Mouse (Mus musculus) kidney, embryonic 14.5 days (tissue): ENCODE measurements at regions not wholly inside any gene's neighbourhood (a gene's known extent, or its start where the extent isn't known, plus 50 kb on each side); places are given as distances from the start of the nearest gene placed in this dataset.

Experiments used
- ATAC-seq: fragments of 200-750 bp; cut with Nextera tagmentation; 2 replicates; pipeline ENCODE4 v1.8.0; 2017; ENCODE audit warnings: moderate number of reproducible peaks, mild to moderate bottlenecking, moderate TSS enrichment, moderate library complexity; ENCODE audit not compliant: low FRiP score, low TSS enrichment
- H3K27ac ChIP-seq: fragments of 300-500 bp; sonication (generic); 2 replicates; pipeline ENCODE4 v1.5.1; 2014; ENCODE audit warnings: low read depth, mild to moderate bottlenecking, low read length, moderate library complexity, mixed read lengths
- H3K27me3 ChIP-seq: fragments of 300-500 bp; sonication (generic); 2 replicates; pipeline ENCODE4 v1.6.1; 2014; ENCODE audit warnings: mild to moderate bottlenecking, low read length; ENCODE audit not compliant: control insufficient read depth, insufficient read depth
- H3K36me3 ChIP-seq: fragments of 300-500 bp; sonication (generic); 2 replicates; pipeline ENCODE4 v1.6.1; 2014; ENCODE audit warnings: low read length, mixed read lengths; ENCODE audit not compliant: control insufficient read depth, insufficient read depth
- H3K4me1 ChIP-seq: fragments of 300-500 bp; sonication (generic); 2 replicates; pipeline ENCODE4 v1.6.1; 2014; ENCODE audit warnings: low read length, mixed read lengths; ENCODE audit not compliant: control insufficient read depth, insufficient read depth
- H3K4me2 ChIP-seq: fragments of 300-500 bp; sonication (generic); replicated peaks from 2 replicates; pipeline ENCODE4 v1.6.1; 2014; ENCODE audit warnings: low read depth, mild to moderate bottlenecking, low read length
- H3K4me3 ChIP-seq: fragments of 300-500 bp; sonication (generic); 2 replicates; pipeline ENCODE4 v1.5.1; 2014; ENCODE audit warnings: mild to moderate bottlenecking, low read length
- H3K9ac ChIP-seq: fragments of 300-500 bp; sonication (generic); 2 replicates; pipeline ENCODE4 v1.6.1; 2014; ENCODE audit warnings: low read depth, mild to moderate bottlenecking, low read length, moderate library complexity
- H3K9me3 ChIP-seq: fragments of 300-500 bp; sonication (generic); 2 replicates; pipeline ENCODE4 v1.6.1; 2016; ENCODE audit warnings: low read length; ENCODE audit not compliant: control insufficient read depth
- WGBS: fragments of 180-500 bp; shearing (Covaris S2); extraction: QIAGEN DNeasy Blood & Tissue Kit; methylation state at CpG from one replicate; pipeline ENCODE4 v1.1.7; 2014; 5-methylcytosine and 5-hydroxymethylcytosine counted together

GRCm38 (mm10) chr7:82047456-82047855, 55.4 kb upstream of the Bnc1 start:
- WGBS, result 36% methylated on average over 5 of the region's 5 CpGs
- no peaks in the 10 kb centered on the region for H3K27me3 ChIP-seq
- no peaks in the 10 kb centered on the region for H3K36me3 ChIP-seq
- H3K4me1 ChIP-seq, result no peaks in the 10 kb centered on the region
- H3K9ac ChIP-seq, result no peak overlapping the region
- ATAC-seq, result no peak
- no peak overlapping the region for H3K4me2 ChIP-seq
- no peak overlapping the region for H3K4me3 ChIP-seq
- no peak overlapping the region for H3K27ac ChIP-seq
- 0 out of 2 replicates have a peak, but pooled peaks cover 2% of the 10 kb centered on the region for H3K9me3 ChIP-seq

GRCm38 (mm10) chr7:82053411-82053810, 61.3 kb upstream of the Bnc1 start:
- Histone ChIP-seq H3K27me3 (no peaks in the 10 kb centered on the region; the same call in 1 of the 2 replicates), H3K4me3 (no peak overlapping the region), H3K9me3 (no peaks in the 10 kb centered on the region), H3K9ac (no peak overlapping the region), H3K36me3 (no peaks in the 10 kb centered on the region), H3K4me2 (no peak overlapping the region), H3K27ac (no peak overlapping the region), H3K4me1 (0 out of 2 replicates have a peak, but pooled peaks cover 7% of the 10 kb centered on the region)
- ATAC-seq, result no peak
- 87% methylated on average over 4 of the region's 4 CpGs for WGBS

DNA sequence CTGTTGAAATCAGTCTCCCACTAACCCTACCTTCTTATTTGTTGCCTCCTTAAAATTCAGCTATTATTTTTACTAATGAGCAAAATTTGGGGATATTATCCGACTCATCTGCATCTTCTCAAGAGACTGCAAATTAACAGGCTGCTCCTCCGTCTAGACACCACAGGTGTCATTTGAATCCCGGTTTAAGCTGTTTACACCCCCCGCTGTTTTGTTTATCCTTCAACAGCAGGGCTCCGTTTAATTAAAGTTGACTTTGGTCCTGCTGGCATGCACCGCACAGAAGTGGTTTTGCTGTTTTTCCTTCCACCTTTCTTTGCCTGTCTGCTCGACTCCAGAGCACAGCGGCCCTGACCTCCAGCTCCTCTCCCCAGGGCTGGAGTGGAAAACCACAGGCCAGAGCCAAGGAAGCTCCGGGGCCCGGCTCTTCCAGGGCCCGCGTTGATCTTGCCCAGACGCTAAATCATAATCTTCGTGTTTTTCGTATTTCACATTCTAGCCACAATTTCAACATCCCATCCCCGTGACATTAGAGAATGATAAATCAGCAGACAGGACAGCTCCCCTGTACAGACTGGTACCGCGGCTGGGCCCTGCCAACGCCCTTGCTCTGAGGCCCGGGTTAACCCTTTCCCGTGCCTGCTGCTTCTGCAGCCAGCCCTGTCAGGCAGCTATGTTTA, 64.6 kb upstream of the Bnc1 start:
- peak overlapping the region; percentile 17 for H3K4me3 ChIP-seq
- 5% methylated on average over 21 of the region's 21 CpGs for WGBS
- no peaks in the 10 kb centered on the region; the same call in 1 of the 2 replicates for H3K27me3 ChIP-seq
- ATAC-seq, result peak; percentile 64
- H3K36me3 ChIP-seq, result no peaks in the 10 kb centered on the region
- H3K9ac ChIP-seq, result no peak overlapping the region
- H3K4me1 ChIP-seq, result 0 out of 2 replicates have a peak, but pooled peaks cover 7% of the 10 kb centered on the region
- H3K4me2 ChIP-seq, result peak overlapping the region; percentile 38
- no peak overlapping the region for H3K27ac ChIP-seq
- no peaks in the 10 kb centered on the region for H3K9me3 ChIP-seq

DNA sequence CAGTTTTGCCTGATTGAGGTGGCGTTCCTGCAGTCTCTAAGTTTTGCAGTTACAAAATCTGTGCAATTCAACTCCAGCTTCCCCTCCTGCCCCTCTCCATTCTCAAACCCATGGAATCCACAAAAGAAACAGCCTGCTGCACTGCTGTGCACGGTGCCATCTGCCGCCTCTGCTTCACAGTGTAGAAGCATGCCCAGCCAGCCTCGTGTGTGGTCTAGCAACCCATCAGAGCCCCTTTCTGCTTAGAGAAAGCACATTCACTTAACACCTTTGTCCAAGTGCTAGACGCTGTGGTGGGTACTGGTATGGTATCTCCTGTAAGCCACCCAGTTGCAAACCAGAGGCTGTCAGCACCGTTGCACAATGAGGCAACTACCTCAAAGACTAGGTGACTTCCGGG, 71.3 kb upstream of the Bnc1 start:
- Histone ChIP-seq H3K9me3 (no peaks in the 10 kb centered on the region), H3K27me3 (no peaks in the 10 kb centered on the region), H3K9ac (no peak overlapping the region), H3K27ac (no peak overlapping the region), H3K36me3 (no peaks in the 10 kb centered on the region), H3K4me2 (no peak overlapping the region), H3K4me1 (no peaks in the 10 kb centered on the region), H3K4me3 (no peak overlapping the region)
- 56% methylated on average over 7 of the region's 7 CpGs for WGBS
- no peak for ATAC-seq

- no peaks in the 10 kb centered on the region for H3K27me3 ChIP-seq
Observed at GRCm38 (mm10) chr7:82069629-82070450, 77.7 kb upstream of the Bnc1 start.

DNA sequence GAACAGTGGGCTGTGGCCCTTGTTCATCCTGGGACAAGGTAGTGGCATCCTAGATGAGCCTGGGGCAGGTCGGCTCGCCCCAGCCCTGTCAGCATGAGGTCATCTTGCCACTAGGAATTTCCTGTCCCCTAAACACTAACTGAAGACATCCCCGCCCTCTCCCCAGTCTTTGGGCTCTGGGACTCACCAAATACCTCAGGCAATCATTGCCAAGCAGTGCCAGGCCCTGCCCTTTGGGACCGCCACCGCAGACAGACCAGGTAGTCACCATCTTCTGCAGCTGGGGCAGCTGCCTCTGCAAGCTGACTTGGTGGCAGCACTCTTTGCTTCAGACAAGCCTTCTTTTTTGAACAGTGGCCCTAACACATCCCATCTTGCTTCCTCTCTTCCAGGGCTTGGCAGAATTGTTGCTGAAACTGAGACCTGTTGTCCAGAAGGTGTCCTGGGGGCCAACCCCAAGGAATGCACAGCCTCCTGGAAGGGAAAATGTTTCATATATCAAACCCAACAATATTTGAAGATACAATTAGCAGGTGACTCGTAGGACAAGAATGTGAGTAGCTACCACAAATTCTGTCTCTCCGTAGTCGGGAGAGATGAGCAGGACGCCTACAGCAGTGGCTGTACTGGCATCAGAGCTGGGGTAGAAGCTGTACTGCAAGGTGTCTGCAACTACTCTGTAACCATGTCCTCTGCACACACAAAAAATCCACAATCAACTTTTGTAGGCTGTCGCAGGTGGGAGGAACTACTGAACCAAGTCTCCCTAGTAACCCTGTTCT, 79.0 kb upstream of the Bnc1 start:
- no peaks in the 10 kb centered on the region for H3K4me1 ChIP-seq
- H3K9ac ChIP-seq, result no peak overlapping the region
- H3K4me2 ChIP-seq, result no peak overlapping the region
- no peaks in the 10 kb centered on the region for H3K9me3 ChIP-seq
- no peak overlapping the region for H3K4me3 ChIP-seq
- no peaks in the 10 kb centered on the region for H3K36me3 ChIP-seq
- WGBS, result 85% methylated on average over 10 of the region's 10 CpGs
- no peak for ATAC-seq
- no peaks in the 10 kb centered on the region for H3K27me3 ChIP-seq
- no peak overlapping the region for H3K27ac ChIP-seq

More at GRCm38 (mm10) chr7:82069629-82070450, 77.7 kb upstream of the Bnc1 start:
- no peaks in the 10 kb centered on the region for H3K36me3 ChIP-seq
- no peak overlapping the region for H3K27ac ChIP-seq
- no peaks in the 10 kb centered on the region for H3K4me1 ChIP-seq
- H3K9ac ChIP-seq, result no peak overlapping the region
- 81% methylated on average over 7 of the region's 7 CpGs for WGBS
- ATAC-seq, result no peak
- no peak overlapping the region for H3K4me3 ChIP-seq
- H3K4me2 ChIP-seq, result no peak overlapping the region
- no peaks in the 10 kb centered on the region for H3K9me3 ChIP-seq

DNA sequence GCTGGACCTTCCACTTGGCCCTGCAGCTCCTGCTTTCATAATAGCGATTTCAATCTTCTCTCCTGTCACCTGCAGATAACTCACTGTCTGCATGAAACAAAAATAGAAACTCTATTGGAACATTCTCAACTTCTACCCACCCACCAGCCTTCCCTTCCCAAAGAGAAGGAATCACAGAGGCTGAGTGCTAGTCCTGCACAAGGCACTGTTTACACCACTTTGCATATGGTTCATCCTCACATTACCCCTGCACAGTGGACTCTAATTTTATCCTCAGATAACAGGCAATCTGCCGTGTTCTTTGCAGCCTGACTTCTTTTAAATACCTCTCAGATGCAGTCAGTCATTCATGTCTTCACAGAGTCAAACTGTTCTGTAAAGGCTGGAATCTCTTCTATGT, 83.3 kb upstream of the Bnc1 start:
- Histone ChIP-seq H3K27me3 (no peaks in the 10 kb centered on the region), H3K36me3 (no peaks in the 10 kb centered on the region), H3K27ac (no peak overlapping the region), H3K4me1 (no peaks in the 10 kb centered on the region), H3K4me2 (no peak overlapping the region), H3K9me3 (no peaks in the 10 kb centered on the region), H3K4me3 (no peak overlapping the region), H3K9ac (no peak overlapping the region)
- 82% methylated on average over 2 of the region's 2 CpGs for WGBS
- ATAC-seq, result no peak

GRCm38 (mm10) chr7:82081851-82082250, 89.8 kb upstream of the Bnc1 start:
- Histone ChIP-seq H3K9ac (no peak overlapping the region), H3K36me3 (no peaks in the 10 kb centered on the region), H3K4me3 (no peak overlapping the region), H3K4me2 (no peak overlapping the region), H3K4me1 (no peaks in the 10 kb centered on the region), H3K27me3 (no peaks in the 10 kb centered on the region), H3K27ac (no peak overlapping the region), H3K9me3 (no peaks in the 10 kb centered on the region)
- no peak for ATAC-seq
- WGBS, result 50% methylated on average over 3 of the region's 3 CpGs
